Mouse (Mus musculus): ENCODE measurements around the gene Lin28a.

DNA sequence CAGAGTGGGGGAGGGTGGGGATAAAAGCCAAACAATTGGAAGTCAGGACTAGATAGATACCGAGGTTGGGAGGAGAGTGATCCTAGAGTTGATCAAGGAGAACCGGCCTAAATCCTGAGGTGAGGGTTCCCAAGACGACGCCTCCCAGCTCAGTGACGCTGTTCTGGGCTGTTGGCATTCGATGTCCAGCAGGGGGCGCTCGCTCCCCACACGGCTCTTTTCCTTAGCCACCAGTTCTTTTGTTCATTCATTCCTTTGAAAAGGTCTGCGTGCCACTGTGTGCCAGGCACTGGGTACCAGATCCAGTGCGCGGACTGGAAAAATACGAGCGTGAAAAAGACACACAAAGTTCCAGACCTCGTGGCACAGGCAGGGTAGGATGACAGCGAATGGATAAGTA, 17.3 kb upstream of the Lin28a start:
- no peak for TF ChIP-seq POLR2A (IDR thresholded peaks at IDR 0.05; ENCODE audit: extremely low read depth, insufficient read depth, low read length)
- peak; percentile 86 for TF ChIP-seq CTCF (IDR thresholded peaks at IDR 0.05; ENCODE audit: extremely low read depth, insufficient read depth, low read length)

Measured in cortical plate, adult 2 months (tissue).